Mouse (Mus musculus) erythroblast, embryonic 14.5 days (primary cell): ENCODE measurements around the gene Paqr5.

Experiments used
- GATA1 ChIP-seq: IDR thresholded peaks from 2 replicates; pipeline ENCODE4 v1.6.1; 2012; ENCODE audit warnings: low read length, inconsistent platforms, mixed read lengths
- TAL1 ChIP-seq: IDR thresholded peaks from 3 replicates; pipeline ENCODE4 v1.6.1; 2012; ENCODE audit warnings: low read length, inconsistent platforms, mixed read lengths

DNA sequence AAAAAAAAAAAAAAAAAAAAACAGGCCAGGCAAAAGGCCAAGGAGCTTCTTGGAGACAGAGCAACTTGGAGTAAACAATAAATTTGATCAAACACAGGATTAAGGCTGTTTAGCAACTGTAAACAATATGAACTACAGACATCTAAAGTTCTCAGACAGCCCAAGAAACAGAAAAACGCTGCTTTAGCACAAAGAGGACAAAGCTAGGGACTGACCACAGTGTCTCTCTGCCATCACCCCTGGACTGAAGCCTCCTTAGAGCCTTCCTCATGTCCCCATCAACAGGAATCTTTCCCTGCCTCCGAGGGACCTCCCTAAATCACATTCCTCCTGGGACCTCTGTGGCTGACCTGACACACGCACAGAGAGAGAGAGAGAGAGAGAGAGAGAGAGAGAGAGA lies 35.9 kb downstream of the Paqr5 start:
- TF ChIP-seq GATA1 (no peak), TAL1 (no peak)
